Mouse (Mus musculus) E14TG2a.4 (cell line): Measurements from ENCODE around the gene Zcrb1.

Experiments
- CTCF ChIP-seq: conservative IDR thresholded peaks from 2 replicates; pipeline ENCODE4 v1.5.1; 2014; ENCODE audit warnings: low read length
- POU5F1 ChIP-seq: IDR thresholded peaks from 2 replicates; pipeline ENCODE4 v1.6.1; 2014; ENCODE audit warnings: low read length, borderline replicate concordance

GRCm38 (mm10) chr15:93371838-93372237, 26.3 kb downstream of the Zcrb1 start:
- TF ChIP-seq CTCF (no peak), POU5F1 (no peak)
